ENCODE assay signal across 10 mouse cellular contexts in the genomic region with DNA sequence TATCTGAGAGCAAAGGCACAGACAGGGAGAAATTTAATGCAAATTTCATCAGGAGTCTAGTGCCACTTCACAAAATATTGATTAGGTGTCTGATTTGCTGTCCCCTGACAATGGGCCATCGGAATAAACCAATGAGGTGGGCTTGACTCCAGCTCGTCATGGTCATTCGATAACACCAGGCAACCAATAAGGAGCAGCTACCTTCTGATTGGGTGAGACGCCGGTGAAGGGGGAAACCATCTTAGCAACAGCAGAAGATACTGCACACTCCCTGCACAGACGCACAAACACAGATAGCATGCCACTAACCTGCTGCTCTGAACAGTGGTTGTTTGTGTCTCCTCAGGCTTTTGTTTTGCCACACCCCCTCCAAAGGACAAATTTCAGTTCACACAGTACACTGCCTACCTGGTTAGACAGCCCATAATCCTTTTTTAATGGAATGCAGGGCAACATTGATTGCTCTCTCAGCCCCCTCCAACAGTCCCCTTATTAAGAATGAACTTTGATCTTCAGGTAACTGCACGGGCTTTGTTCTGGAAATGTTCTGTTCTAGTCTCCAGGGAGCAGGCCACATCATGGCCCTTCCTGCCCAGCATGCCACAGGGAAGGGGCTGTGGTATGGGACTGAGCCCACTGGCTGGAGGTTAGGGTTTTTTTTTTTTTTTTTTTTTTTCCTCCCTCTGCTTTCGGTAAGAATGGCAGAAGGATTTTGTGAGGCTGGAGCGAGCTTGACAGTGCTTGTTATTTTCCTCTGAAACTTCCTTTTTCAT.
DNase-seq lines count a peak whose midpoint lies in the region; ATAC-seq and TF ChIP-seq lines count a peak whose summit lies in the region.
"Had no signal": no experiment of that assay in that cellular context is flagged by ENCODE, and none has a peak within 500 bp of the region (broad histone marks: within the 10 kb centered on the region; RNA-seq: fewer than 3 reads in every experiment).

No protein-coding gene starts in this region.

- TF ChIP-seq POLR2A in thymus, adult 2 months (IDR thresholded peaks at IDR 0.05; ENCODE audit: control insufficient read depth, extremely low read depth, insufficient read depth, low read length, poor library complexity) = no peak

- DNase-seq in kidney, postnatal 36 days = no peak
- peak; percentile 76 for DNase-seq in layer of hippocampus, adult 11-12 months (ENCODE audit: low spot score)
- DNase-seq in adrenal gland, postnatal 25 days = no peak
- DNase-seq in thymus, adult 2 months = no peak

- ATAC-seq in kidney, embryonic 14.5 days (ENCODE audit: low FRiP score, low TSS enrichment) = no peak
- ATAC-seq in forebrain, embryonic 12.5 days (ENCODE audit: low FRiP score) = peak; percentile 82
- peak; percentile 85 for ATAC-seq in midbrain, embryonic 12.5 days (ENCODE audit: low FRiP score, low read depth)
- no peak for ATAC-seq in erythroid progenitor cell, adult 5-6 weeks (replicated peaks; ENCODE audit: low FRiP score, poor library complexity, severe bottlenecking)
- ATAC-seq: Patski had no signal

- H3K4me1 ChIP-seq in kidney, embryonic 14.5 days (ENCODE audit: control insufficient read depth, insufficient read depth, low read length) = 0 out of 2 replicates have a peak, but pooled peaks cover 8% of the 10 kb centered on the region
- H3K4me1 ChIP-seq in forebrain, embryonic 12.5 days = peaks cover 31% of the 10 kb centered on the region
- H3K4me1 ChIP-seq in midbrain, embryonic 12.5 days = peaks cover 32% of the 10 kb centered on the region
- no peaks in the 10 kb centered on the region; the same call in 1 of the 2 replicates for H3K4me1 ChIP-seq in thymus, adult 2 months (replicated peaks; ENCODE audit: control insufficient read depth, insufficient read depth, low read length)

- no peaks in the 10 kb centered on the region for H3K9me3 ChIP-seq in kidney, embryonic 14.5 days (ENCODE audit: control insufficient read depth, low read length)
- no peaks in the 10 kb centered on the region for H3K9me3 ChIP-seq in forebrain, embryonic 12.5 days
- H3K9me3 ChIP-seq in midbrain, embryonic 12.5 days = no peaks in the 10 kb centered on the region

- WGBS in kidney, embryonic 14.5 days = 72% methylated on average over 9 of the region's 9 CpGs
- 54% methylated on average over 9 of the region's 9 CpGs for WGBS in forebrain, embryonic 12.5 days
- WGBS in midbrain, embryonic 12.5 days = 46% methylated on average over 9 of the region's 9 CpGs
- 74% methylated on average over 9 of the region's 9 CpGs for WGBS in thymus, adult 2 months

- peak overlapping the region; percentile 92; the same call in 1 of the 2 replicates for H3K27ac ChIP-seq in kidney, embryonic 14.5 days (ENCODE audit: low read depth, low read length)
- peak overlapping the region; percentile 89 for H3K27ac ChIP-seq in forebrain, embryonic 12.5 days
- H3K27ac ChIP-seq in midbrain, embryonic 12.5 days (replicated peaks) = peak overlapping the region; percentile 97
- no peak overlapping the region for H3K27ac ChIP-seq in thymus, adult 2 months (ENCODE audit: control insufficient read depth, insufficient read depth, low read length)
- H3K27ac ChIP-seq: liver, embryonic 14.5 days had no signal

- H3K9ac ChIP-seq in kidney, embryonic 14.5 days (ENCODE audit: low read depth, low read length) = no peak overlapping the region
- no peak overlapping the region for H3K9ac ChIP-seq in forebrain, embryonic 12.5 days
- H3K9ac ChIP-seq in midbrain, embryonic 12.5 days (replicated peaks) = peak overlapping the region; percentile 45
- H3K9ac ChIP-seq: liver, embryonic 14.5 days had no signal

- TF ChIP-seq CTCF in thymus, adult 2 months (IDR thresholded peaks at IDR 0.05; ENCODE audit: borderline replicate concordance, control insufficient read depth, extremely low read depth, insufficient read depth, low read length, poor library complexity) = no peak

- no peak overlapping the region for H3K4me3 ChIP-seq in kidney, embryonic 14.5 days (ENCODE audit: low read length)
- no peak overlapping the region for H3K4me3 ChIP-seq in forebrain, embryonic 12.5 days (replicated peaks)
- no peak overlapping the region for H3K4me3 ChIP-seq in midbrain, embryonic 12.5 days
- no peak overlapping the region for H3K4me3 ChIP-seq in thymus, adult 2 months (ENCODE audit: control insufficient read depth, insufficient read depth, low read length)

- no peak overlapping the region for H3K4me2 ChIP-seq in kidney, embryonic 14.5 days (replicated peaks; ENCODE audit: low read depth, low read length)
- H3K4me2 ChIP-seq in forebrain, embryonic 12.5 days = 0 out of 2 replicates have a peak overlapping the region, but pooled peaks have one; percentile 22
- H3K4me2 ChIP-seq in midbrain, embryonic 12.5 days (replicated peaks) = peak overlapping the region; percentile 45

- no peaks in the 10 kb centered on the region for H3K36me3 ChIP-seq in kidney, embryonic 14.5 days (ENCODE audit: control insufficient read depth, insufficient read depth, low read length)
- no peaks in the 10 kb centered on the region for H3K36me3 ChIP-seq in forebrain, embryonic 12.5 days (replicated peaks)
- H3K36me3 ChIP-seq in midbrain, embryonic 12.5 days = 0 out of 2 replicates have a peak, but pooled peaks cover 10% of the 10 kb centered on the region
- no peaks in the 10 kb centered on the region for H3K36me3 ChIP-seq in thymus, adult 2 months (ENCODE audit: control insufficient read depth, insufficient read depth, low read length)

- H3K27me3 ChIP-seq in kidney, embryonic 14.5 days (ENCODE audit: control insufficient read depth, insufficient read depth, low read length) = no peaks in the 10 kb centered on the region
- no peaks in the 10 kb centered on the region for H3K27me3 ChIP-seq in forebrain, embryonic 12.5 days
- H3K27me3 ChIP-seq in midbrain, embryonic 12.5 days = no peaks in the 10 kb centered on the region
- no peaks in the 10 kb centered on the region for H3K27me3 ChIP-seq in thymus, adult 2 months (ENCODE audit: control insufficient read depth, insufficient read depth, low read length)
- H3K27me3 ChIP-seq: Patski had no signal

Comparison
In these comparisons a context has a peak if more than half of its experiments do, and no peak if none do; other contexts are left out.
1. ATAC-seq: peak in forebrain, embryonic 12.5 days (single experiment) and midbrain, embryonic 12.5 days (single experiment); none in kidney, embryonic 14.5 days (single experiment) and erythroid progenitor cell, adult 5-6 weeks (single experiment).